Mouse (Mus musculus) embryo, embryonic 10.5 days (tissue): ENCODE measurements at regions not wholly inside any gene's neighbourhood (a gene's known extent, or its start where the extent isn't known, plus 50 kb on each side); places are given as distances from the start of the nearest gene placed in this dataset.
"Not testable (repeated sequence)": the region's sequence is repeated elsewhere in the genome, so short reads cannot be mapped to it uniquely, and the experiment has no call there.

ENCODE experiments used
- DNase-seq: peaks from one replicate; pipeline ENCODE4 v3.0.0-alpha.2; 2015; ENCODE audit warnings: low spot score

- no peak for DNase-seq
Measured at GRCm38 (mm10) chr12:64788761-64789160, 128.9 kb upstream of the Gm527 start.

GRCm38 (mm10) chr12:64808492-64808891 is 109.2 kb upstream of the Gm527 start:
- not testable (repeated sequence) for DNase-seq

- no peak for DNase-seq
Measured at GRCm38 (mm10) chr12:64810081-64810480, 107.6 kb upstream of the Gm527 start.

- no peak for DNase-seq
Measured at GRCm38 (mm10) chr12:64815871-64816270, 101.8 kb upstream of the Gm527 start.

DNA sequence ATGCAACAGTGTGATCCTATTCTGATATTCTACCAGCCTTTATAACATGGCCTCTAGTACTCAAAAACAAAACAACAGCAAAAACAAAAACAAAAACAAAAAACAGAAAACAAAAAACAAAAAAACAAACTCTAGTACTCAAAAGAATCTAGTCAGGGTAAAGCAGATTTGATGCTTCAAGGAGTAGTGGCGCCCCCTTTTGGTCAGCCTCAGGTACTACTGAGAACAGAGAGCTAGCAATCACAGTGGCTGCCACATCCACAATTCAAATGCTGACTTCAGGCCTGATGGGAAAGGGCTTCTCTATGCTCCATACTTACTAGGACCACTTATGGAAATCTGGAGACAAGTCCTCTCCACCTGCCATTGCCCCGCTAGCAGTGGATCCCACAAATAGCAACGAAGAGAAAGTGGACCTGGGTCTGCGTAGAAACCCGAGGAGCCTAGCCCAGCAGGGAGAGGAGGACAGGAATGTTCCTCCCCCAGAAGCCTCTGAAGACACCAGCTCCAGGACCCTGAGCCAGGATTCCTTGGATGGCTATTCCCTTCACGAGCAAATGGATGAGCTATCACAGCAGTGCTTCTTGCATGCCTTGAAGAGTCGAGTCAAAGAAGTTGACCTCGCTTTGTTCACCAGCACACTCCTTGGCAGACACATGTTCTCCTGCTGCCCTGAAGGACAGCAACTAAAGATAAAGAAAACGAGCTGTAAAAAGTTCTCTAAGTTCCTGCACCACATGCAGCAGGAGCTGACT is 100.5 kb upstream of the Gm527 start:
- DNase-seq: peak; percentile 62

DNA sequence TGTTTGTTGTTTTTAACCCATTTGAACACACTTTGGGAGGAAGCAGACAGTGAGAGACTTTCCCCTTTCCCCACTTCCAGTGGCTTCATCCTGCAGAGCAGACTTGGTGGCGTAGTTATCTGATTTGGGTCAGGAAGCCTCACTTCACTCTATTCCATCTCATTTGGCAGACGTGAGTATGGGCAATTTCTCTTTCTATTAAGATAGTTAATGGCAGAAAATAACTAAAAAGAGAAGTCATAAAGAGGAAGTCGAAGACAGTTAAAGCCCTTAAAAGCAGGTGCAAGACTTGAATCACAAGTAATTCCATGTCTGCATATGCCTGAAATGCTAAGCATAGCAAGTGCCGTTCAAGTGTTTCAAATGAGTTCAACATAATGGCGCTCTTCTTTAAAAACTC is 97.0 kb upstream of the Gm527 start:
- DNase-seq: no peak

DNA sequence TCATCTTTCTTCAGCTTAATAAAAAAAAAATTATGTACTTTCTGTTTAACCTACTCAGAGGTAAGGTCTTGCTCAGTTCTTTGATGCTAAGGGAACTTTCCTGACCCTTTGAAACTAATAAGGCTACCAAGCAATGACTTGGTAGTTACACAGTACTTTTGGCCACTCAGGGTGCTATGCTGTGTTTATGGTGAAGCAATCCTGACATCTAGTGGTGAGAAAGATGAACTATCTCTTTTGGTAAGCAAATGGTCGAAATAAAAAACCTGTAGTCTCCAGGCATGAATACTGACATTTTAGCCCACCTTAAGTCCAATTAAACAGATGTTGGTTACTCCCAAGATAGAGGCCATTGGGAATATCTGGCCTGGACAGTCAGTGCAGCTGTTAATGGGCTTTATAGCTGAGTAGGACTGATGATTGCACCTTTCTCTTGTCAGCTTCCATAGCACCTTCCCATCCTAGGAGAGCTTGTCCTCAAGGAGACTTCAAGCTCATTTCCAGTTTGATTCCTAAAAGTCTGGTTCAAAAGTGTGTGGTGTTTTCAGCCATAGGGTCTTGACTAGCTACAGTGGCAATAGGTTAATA is 88.0 kb upstream of the Gm527 start:
- DNase-seq: peak; percentile 81

DNA sequence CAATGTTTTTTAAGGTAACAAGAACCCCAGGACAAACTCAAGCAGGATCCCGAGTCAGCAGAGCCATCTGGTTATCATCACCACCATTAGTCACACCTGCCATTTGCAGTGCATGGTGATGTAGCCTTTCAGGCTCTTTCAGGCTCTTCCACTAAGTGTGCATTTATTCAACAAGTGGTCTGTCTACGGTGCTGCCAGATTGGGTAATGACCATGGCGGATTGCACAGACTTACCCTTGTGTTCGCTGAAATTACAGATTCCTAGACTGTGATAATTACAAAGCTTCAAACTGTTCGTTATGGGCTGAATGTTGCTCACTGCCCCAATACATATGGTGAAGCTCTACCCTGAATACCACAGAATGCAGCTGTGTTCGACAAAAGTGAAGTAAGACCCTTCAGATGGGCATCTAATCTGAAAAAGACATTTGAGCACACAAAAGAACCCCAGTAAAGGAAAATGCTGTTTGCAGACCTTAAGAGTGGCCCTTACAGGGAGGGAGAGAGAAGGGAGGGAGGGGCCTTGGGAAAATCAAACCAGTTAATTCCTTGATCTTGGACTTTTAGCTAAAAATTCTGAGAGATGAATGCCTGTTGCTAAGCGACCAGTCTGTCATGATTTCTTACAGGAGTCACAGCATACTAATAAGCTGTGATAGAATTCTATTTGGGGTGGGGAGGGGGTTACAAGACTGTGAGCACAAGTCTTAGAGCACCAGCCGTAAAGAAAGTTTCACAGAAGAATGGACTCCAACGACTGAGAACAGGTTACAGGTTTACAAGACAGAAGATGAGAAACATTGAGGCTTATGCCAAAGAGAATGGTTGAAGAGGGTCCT is 85.2 kb upstream of the Gm527 start:
- peak; percentile 47 for DNase-seq

DNA sequence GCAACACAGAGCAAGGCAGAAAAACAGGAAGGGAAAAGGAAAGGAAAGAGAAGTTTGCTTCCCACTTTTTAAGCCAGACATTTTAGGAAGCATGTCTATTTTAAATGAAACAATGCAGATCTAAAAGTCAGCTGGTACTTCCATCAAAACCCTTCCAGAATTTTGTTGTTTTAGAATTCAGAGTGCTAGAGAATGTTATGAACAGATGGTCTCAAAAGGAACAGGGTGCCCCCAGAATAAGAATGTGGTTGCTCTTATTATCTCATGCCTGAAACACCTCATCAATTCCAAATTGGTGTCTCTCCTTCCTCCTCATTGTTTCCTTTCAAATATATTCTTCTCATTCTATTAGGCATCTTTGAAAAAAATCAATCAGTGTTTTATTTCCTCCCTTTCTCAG is 60.0 kb upstream of the Gm527 start:
- DNase-seq: no peak
